Mouse (Mus musculus) heart, adult 8-10 months (tissue): Measurements from ENCODE around the gene Olfr374. TPM values are rescaled to one million over a fixed set of nuclear protein-coding genes. Genes with fewer than 3 reads are reported as not detected.
A peak's percentile ranks its signal among the peaks of the same experiment; 100 is the strongest.

ENCODE experiments used
- DNase-seq: peaks from one replicate; pipeline ENCODE4 v3.0.0; 2022; ENCODE audit warnings: low spot score
- total RNA-seq, 4 experiments: library from RNA; stranded (reverse); gene quantifications; 2 replicates each; pipeline ENCODE4 v1.2.4; 2022

Gene Olfr374
- total RNA-seq, 4 experiments from 2014 or later = not detected

GRCm38 (mm10) chr8:72135446-72136301, 28.8 kb downstream of the Olfr374 start:
- peak; percentile 40 for DNase-seq

- peak; percentile 91 for DNase-seq
These were observed 29.6 kb downstream of the Olfr374 start for GRCm38 (mm10) chr8:72136302-72136978.

- DNase-seq = no peak
These were observed 30.6 kb downstream of the Olfr374 start for GRCm38 (mm10) chr8:72137431-72137830.

GRCm38 (mm10) chr8:72138456-72138855, 31.6 kb downstream of the Olfr374 start:
- no peak for DNase-seq

- no peak for DNase-seq
These were observed 36.5 kb downstream of the Olfr374 start for GRCm38 (mm10) chr8:72143256-72143824.

GRCm38 (mm10) chr8:72144345-72144975, 37.6 kb downstream of the Olfr374 start:
- DNase-seq = no peak

- no peak for DNase-seq
These were observed 38.7 kb downstream of the Olfr374 start for GRCm38 (mm10) chr8:72145511-72145910.

GRCm38 (mm10) chr8:72146056-72146455, 39.2 kb downstream of the Olfr374 start:
- no peak for DNase-seq

GRCm38 (mm10) chr8:72146556-72146955, 39.7 kb downstream of the Olfr374 start:
- DNase-seq = no peak

- no peak for DNase-seq
These were observed 40.4 kb downstream of the Olfr374 start for GRCm38 (mm10) chr8:72147266-72147665.

GRCm38 (mm10) chr8:72149056-72149455, 42.2 kb downstream of the Olfr374 start:
- DNase-seq = no peak

- no peak for DNase-seq
These were observed 44.7 kb downstream of the Olfr374 start for GRCm38 (mm10) chr8:72151418-72152078.

- DNase-seq = no peak
These were observed 46.5 kb downstream of the Olfr374 start for GRCm38 (mm10) chr8:72153382-72153781.

- DNase-seq = no peak
These were observed 51.3 kb downstream of the Olfr374 start for GRCm38 (mm10) chr8:72158096-72158495.

- no peak for DNase-seq
These were observed 51.9 kb downstream of the Olfr374 start for GRCm38 (mm10) chr8:72158726-72159125.

- DNase-seq = no peak
These were observed 53.2 kb downstream of the Olfr374 start for GRCm38 (mm10) chr8:72160007-72160406.

- peak; percentile 100 for DNase-seq
These were observed 54.2 kb downstream of the Olfr374 start, which contains the start of gene Rab8a for GRCm38 (mm10) chr8:72160707-72161697. Rab8a (plus strand) TSS chr8:72161200.

GRCm38 (mm10) chr8:72162821-72163220, 56.0 kb downstream of the Olfr374 start:
- no peak for DNase-seq
